Mouse (Mus musculus) embryonic facial prominence, embryonic 13.5 days (tissue): ENCODE data around the gene Etl4. TPM values are rescaled to one million over a fixed set of nuclear protein-coding genes. Genes with fewer than 3 reads are reported as not detected.
"Not testable (repeated sequence)": the region's sequence is repeated elsewhere in the genome, so short reads cannot be mapped to it uniquely, and the experiment has no call there.

Experiments
- ATAC-seq: fragments of 200-750 bp; cut with Nextera tagmentation; 2 replicates; pipeline ENCODE4 v1.8.0; 2017; ENCODE audit warnings: low read depth; ENCODE audit not compliant: insufficient number of reproducible peaks, insufficient read depth, low FRiP score, low TSS enrichment
- H3K27ac ChIP-seq: fragments of 300-500 bp; sonication (generic); 2 replicates; pipeline ENCODE4 v1.5.1; 2015; ENCODE audit warnings: moderate library complexity, mild to moderate bottlenecking, inconsistent platforms
- H3K27me3 ChIP-seq: fragments of 300-500 bp; sonication (generic); 2 replicates; pipeline ENCODE4 v1.6.1; 2015; ENCODE audit warnings: mild to moderate bottlenecking, inconsistent platforms
- H3K36me3 ChIP-seq: fragments of 300-500 bp; sonication (generic); 2 replicates; pipeline ENCODE4 v1.6.1; 2015; ENCODE audit warnings: mild to moderate bottlenecking, inconsistent platforms
- H3K4me1 ChIP-seq: fragments of 300-500 bp; sonication (generic); 2 replicates; pipeline ENCODE4 v1.6.1; 2015; ENCODE audit warnings: inconsistent platforms
- H3K4me2 ChIP-seq: fragments of 300-500 bp; sonication (generic); 2 replicates; pipeline ENCODE4 v1.6.1; 2015; ENCODE audit warnings: moderate library complexity, mild to moderate bottlenecking, inconsistent platforms
- H3K4me3 ChIP-seq: fragments of 300-500 bp; sonication (generic); 2 replicates; pipeline ENCODE4 v1.5.1; 2015; ENCODE audit warnings: mild to moderate bottlenecking, inconsistent platforms
- H3K9ac ChIP-seq: fragments of 300-500 bp; sonication (generic); 2 replicates; pipeline ENCODE4 v1.6.1; 2015; ENCODE audit warnings: mild to moderate bottlenecking, inconsistent platforms
- H3K9me3 ChIP-seq: fragments of 300-500 bp; sonication (generic); 2 replicates; pipeline ENCODE4 v1.6.1; 2016; ENCODE audit warnings: inconsistent platforms
- WGBS: fragments of 180-500 bp; shearing (Covaris S2); methylation state at CpG from one replicate; pipeline ENCODE4 v1.1.7; 2015; ENCODE audit warnings: mixed read lengths; 5-methylcytosine and 5-hydroxymethylcytosine counted together
- polyA plus RNA-seq: library from polyadenylated mRNA; unstranded; fragments of >200 nt; fragmentation: Nextera tagmentation; extraction: Ambion mirVana; gene quantifications from 2 replicates; pipeline ENCODE4 v1.2.1, GENCODE M21; 2015

Gene Etl4
- polyA plus RNA-seq, 1 experiment from 2014 or later, result 33.3 TPM

GRCm38 (mm10) chr2:20339016-20339734 is 429.6 kb downstream of the Etl4 start:
- Histone ChIP-seq H3K9me3 (no peaks in the 10 kb centered on the region), H3K36me3 (no peaks in the 10 kb centered on the region), H3K27ac (no peak overlapping the region), H3K4me2 (peak overlapping the region; percentile 51), H3K4me3 (peak overlapping the region; percentile 16; the same call in 1 of the 2 replicates), H3K27me3 (no peaks in the 10 kb centered on the region), H3K9ac (no peak overlapping the region), H3K4me1 (no peaks in the 10 kb centered on the region)
- WGBS, result 55% methylated on average over 7 of the region's 7 CpGs
- ATAC-seq, result no peak

- no peaks in the 10 kb centered on the region for H3K36me3 ChIP-seq
- 25% methylated on average over 12 of the region's 12 CpGs for WGBS
- no peak for ATAC-seq
- no peaks in the 10 kb centered on the region for H3K27me3 ChIP-seq
- H3K4me3 ChIP-seq, result peak overlapping the region; percentile 16; the same call in 1 of the 2 replicates
- H3K4me1 ChIP-seq, result no peaks in the 10 kb centered on the region
- H3K27ac ChIP-seq, result no peak overlapping the region
- H3K9ac ChIP-seq, result peak overlapping the region; percentile 11; the same call in 1 of the 2 replicates
- H3K4me2 ChIP-seq, result peak overlapping the region; percentile 51
- H3K9me3 ChIP-seq, result no peaks in the 10 kb centered on the region
Measured at GRCm38 (mm10) chr2:20339919-20340318, 430.3 kb downstream of the Etl4 start.

GRCm38 (mm10) chr2:20346873-20347272 is 437.3 kb downstream of the Etl4 start:
- no peaks in the 10 kb centered on the region for H3K9me3 ChIP-seq
- WGBS, result 54% methylated on average over 3 of the region's 3 CpGs
- no peak overlapping the region for H3K27ac ChIP-seq
- no peaks in the 10 kb centered on the region for H3K27me3 ChIP-seq
- no peak for ATAC-seq
- H3K4me2 ChIP-seq, result no peak overlapping the region
- no peak overlapping the region for H3K4me3 ChIP-seq
- H3K9ac ChIP-seq, result no peak overlapping the region
- no peaks in the 10 kb centered on the region for H3K4me1 ChIP-seq
- H3K36me3 ChIP-seq, result no peaks in the 10 kb centered on the region

- no peaks in the 10 kb centered on the region for H3K27me3 ChIP-seq
- peaks cover 7% of the 10 kb centered on the region for H3K4me1 ChIP-seq
- 68% methylated on average over 5 of the region's 5 CpGs for WGBS
- H3K36me3 ChIP-seq, result no peaks in the 10 kb centered on the region
- no peak overlapping the region for H3K4me2 ChIP-seq
- H3K9ac ChIP-seq, result no peak overlapping the region
- no peak for ATAC-seq
- H3K4me3 ChIP-seq, result no peak overlapping the region
- H3K9me3 ChIP-seq, result no peaks in the 10 kb centered on the region
- H3K27ac ChIP-seq, result no peak overlapping the region
Measured at GRCm38 (mm10) chr2:20349268-20349667, 439.7 kb downstream of the Etl4 start.

GRCm38 (mm10) chr2:20352796-20353195 is 443.2 kb downstream of the Etl4 start:
- Histone ChIP-seq H3K9me3 (no peaks in the 10 kb centered on the region), H3K9ac (no peak overlapping the region), H3K4me1 (peaks cover 7% of the 10 kb centered on the region), H3K4me2 (no peak overlapping the region), H3K36me3 (no peaks in the 10 kb centered on the region), H3K27ac (peak overlapping the region; percentile 62; the same call in 1 of the 2 replicates), H3K4me3 (no peak overlapping the region), H3K27me3 (no peaks in the 10 kb centered on the region)
- no peak for ATAC-seq

- H3K4me1 ChIP-seq, result no peaks in the 10 kb centered on the region
- no peak overlapping the region for H3K9ac ChIP-seq
- H3K9me3 ChIP-seq, result no peaks in the 10 kb centered on the region
- H3K4me3 ChIP-seq, result no peak overlapping the region
- WGBS, result 79% methylated on average over 2 of the region's 2 CpGs
- no peak for ATAC-seq
- H3K4me2 ChIP-seq, result no peak overlapping the region
- no peak overlapping the region for H3K27ac ChIP-seq
- H3K36me3 ChIP-seq, result no peaks in the 10 kb centered on the region
- H3K27me3 ChIP-seq, result no peaks in the 10 kb centered on the region
Measured at GRCm38 (mm10) chr2:20377026-20377425, 467.4 kb downstream of the Etl4 start.

GRCm38 (mm10) chr2:20380874-20381273 is 471.3 kb downstream of the Etl4 start:
- not testable (repeated sequence) for H3K9ac ChIP-seq

GRCm38 (mm10) chr2:20394083-20394482 is 484.5 kb downstream of the Etl4 start:
- H3K9me3 ChIP-seq, result no peaks in the 10 kb centered on the region
- H3K4me2 ChIP-seq, result no peak overlapping the region
- H3K27ac ChIP-seq, result no peak overlapping the region
- H3K36me3 ChIP-seq, result no peaks in the 10 kb centered on the region
- H3K4me1 ChIP-seq, result 0 out of 2 replicates have a peak, but pooled peaks cover 5% of the 10 kb centered on the region
- no peak overlapping the region for H3K9ac ChIP-seq
- no peak overlapping the region for H3K4me3 ChIP-seq
- ATAC-seq, result no peak
- no peaks in the 10 kb centered on the region for H3K27me3 ChIP-seq

More at GRCm38 (mm10) chr2:20380874-20381273, 471.3 kb downstream of the Etl4 start:
- H3K27ac ChIP-seq, ATAC-seq, H3K36me3 ChIP-seq, H3K9me3 ChIP-seq, H3K4me3 ChIP-seq, H3K4me1 ChIP-seq, H3K27me3 ChIP-seq, H3K4me2 ChIP-seq: not testable (repeated sequence)
- WGBS, result 94% methylated on average over 6 of the region's 8 CpGs

GRCm38 (mm10) chr2:20396978-20397377 is 487.4 kb downstream of the Etl4 start:
- Histone ChIP-seq H3K27me3 (no peaks in the 10 kb centered on the region), H3K27ac (no peak overlapping the region), H3K36me3 (no peaks in the 10 kb centered on the region), H3K4me3 (no peak overlapping the region), H3K4me2 (no peak overlapping the region), H3K4me1 (0 out of 2 replicates have a peak, but pooled peaks cover 5% of the 10 kb centered on the region), H3K9ac (no peak overlapping the region), H3K9me3 (no peaks in the 10 kb centered on the region)
- no peak for ATAC-seq
- 73% methylated on average over 6 of the region's 6 CpGs for WGBS

- Histone ChIP-seq H3K27me3 (no peaks in the 10 kb centered on the region), H3K9me3 (no peaks in the 10 kb centered on the region), H3K4me2 (no peak overlapping the region), H3K9ac (no peak overlapping the region), H3K27ac (no peak overlapping the region), H3K36me3 (no peaks in the 10 kb centered on the region), H3K4me3 (no peak overlapping the region), H3K4me1 (no peaks in the 10 kb centered on the region)
- no peak for ATAC-seq
- WGBS, result 48% methylated on average over 3 of the region's 3 CpGs
Measured at GRCm38 (mm10) chr2:20400556-20400955, 491.0 kb downstream of the Etl4 start.

GRCm38 (mm10) chr2:20404395-20404794 is 494.8 kb downstream of the Etl4 start:
- H3K27me3 ChIP-seq, result no peaks in the 10 kb centered on the region

GRCm38 (mm10) chr2:20407101-20407500 is 497.5 kb downstream of the Etl4 start:
- H3K4me1 ChIP-seq, result no peaks in the 10 kb centered on the region
- no peaks in the 10 kb centered on the region for H3K27me3 ChIP-seq
- no peak overlapping the region for H3K4me3 ChIP-seq
- no peak overlapping the region for H3K27ac ChIP-seq
- H3K9ac ChIP-seq, result no peak overlapping the region
- 32% methylated on average over 5 of the region's 5 CpGs for WGBS
- ATAC-seq, result no peak
- no peaks in the 10 kb centered on the region for H3K9me3 ChIP-seq
- H3K36me3 ChIP-seq, result no peaks in the 10 kb centered on the region
- no peak overlapping the region for H3K4me2 ChIP-seq

More at GRCm38 (mm10) chr2:20404395-20404794, 494.8 kb downstream of the Etl4 start:
- H3K27ac ChIP-seq, result no peak overlapping the region
- no peak for ATAC-seq
- H3K4me3 ChIP-seq, result no peak overlapping the region
- no peaks in the 10 kb centered on the region for H3K4me1 ChIP-seq
- no peak overlapping the region for H3K9ac ChIP-seq
- no peak overlapping the region for H3K4me2 ChIP-seq
- no peaks in the 10 kb centered on the region for H3K36me3 ChIP-seq
- H3K9me3 ChIP-seq, result no peaks in the 10 kb centered on the region
- 46% methylated on average over 1 of the region's 1 CpGs for WGBS
